Mouse (Mus musculus): ENCODE data around the gene Tmem255a. TPM values are rescaled to one million over a fixed set of nuclear protein-coding genes. Genes with fewer than 3 reads are reported as not detected.

Tmem255a gene
- 0.02 TPM in 1 of 2 replicates, not detected in the other for polyA plus RNA-seq (2012)

DNA sequence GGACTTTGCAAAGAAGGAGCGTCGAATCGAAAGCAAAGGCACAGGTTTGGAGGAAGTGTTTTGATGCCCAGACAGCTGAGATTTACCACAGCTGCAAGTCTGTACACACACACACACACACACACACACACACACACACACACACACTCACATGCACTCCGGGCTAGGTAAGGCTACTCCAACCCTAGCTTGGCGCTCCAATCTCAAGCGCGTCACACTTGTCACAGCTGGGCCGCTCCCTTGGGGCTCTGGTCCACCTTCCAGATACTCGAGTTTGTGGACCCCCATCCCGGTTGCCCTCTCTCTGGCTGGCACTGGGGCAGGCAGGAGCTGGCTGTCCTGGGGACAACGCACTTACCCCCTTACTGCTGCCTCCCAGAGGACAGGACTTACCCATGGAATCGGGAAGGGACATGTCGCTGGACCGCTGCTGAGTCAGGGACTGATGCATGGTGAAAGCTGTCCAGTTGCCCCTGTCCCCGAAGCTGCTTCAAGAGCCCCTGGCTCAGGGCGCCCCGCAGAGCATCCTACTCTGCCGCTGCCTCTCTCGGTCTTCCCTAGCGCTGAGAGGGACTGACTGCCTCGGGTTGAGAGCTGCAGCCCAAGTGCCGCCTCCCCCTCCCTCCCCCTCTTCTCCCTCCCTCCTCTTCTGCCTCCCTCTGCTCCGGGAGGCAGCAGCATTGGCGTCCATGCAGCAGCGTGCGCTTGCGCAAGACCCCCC, at the start of gene Tmem255a:
TSS of gene Tmem255a (minus strand) at position 589 of the 721 bp plus-strand sequence.

DNA sequence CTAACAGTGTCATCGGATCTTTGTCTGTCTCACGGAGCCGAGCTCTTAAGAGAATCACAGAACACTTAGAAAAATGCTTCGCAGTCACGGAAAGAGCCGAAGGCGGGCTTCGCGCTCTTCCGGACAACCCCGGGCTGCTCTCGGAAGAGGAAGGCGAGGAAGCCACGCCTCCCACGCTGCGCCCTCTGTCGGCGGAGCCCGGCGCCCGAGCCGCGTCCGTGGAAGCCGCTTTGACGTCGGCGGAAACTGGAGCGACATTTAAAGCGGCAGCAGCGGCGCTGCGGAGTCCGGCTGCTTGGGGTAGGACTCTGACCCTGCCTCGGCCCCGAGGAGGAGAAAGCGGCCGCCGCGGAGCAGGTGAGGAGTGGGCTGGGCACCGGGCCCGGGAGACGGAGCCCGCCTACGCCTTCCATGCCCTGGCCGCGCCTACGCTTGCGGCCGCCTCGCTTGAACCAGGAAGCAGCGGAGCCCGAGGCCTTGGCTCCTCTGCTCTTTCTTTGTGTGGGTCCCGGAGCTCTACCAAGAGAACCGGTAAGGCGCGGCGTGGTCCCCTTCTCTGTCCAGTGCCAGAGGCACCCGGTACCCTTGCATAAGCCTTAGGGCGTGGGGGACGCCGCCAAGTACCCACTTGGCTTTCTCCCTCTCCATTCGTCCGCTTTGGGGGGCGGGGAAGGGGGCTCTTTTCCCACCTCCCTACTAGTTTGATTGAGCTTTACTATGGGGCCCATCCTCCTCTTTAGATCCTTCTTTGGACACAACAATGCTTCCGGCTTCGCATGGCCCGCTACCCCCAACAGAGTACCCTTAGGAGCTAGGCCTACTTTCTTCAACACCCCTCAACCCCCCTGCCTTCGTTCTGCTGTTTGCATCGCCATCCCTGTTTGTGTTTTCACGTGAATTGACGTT, 62.4 kb downstream of the Tmem255a start, which contains the start of gene Zbtb33:
TSS of gene Zbtb33 (plus strand) at position 242 of the 906 bp plus-strand sequence.

Other genes with a start within 250 kb of the Tmem255a start
- not detected in 2 replicates for gene Btg1-ps1, start 233.6 kb downstream of the Tmem255a start, polyA plus RNA-seq (2012)
- gene Btg1-ps2, start 209.3 kb downstream of the Tmem255a start, polyA plus RNA-seq (2012) = not detected in 2 replicates
- not detected in 2 replicates for gene Rhox10, start 186.0 kb downstream of the Tmem255a start, polyA plus RNA-seq (2012)
- not detected in 2 replicates for gene Rhox11, start 167.3 kb downstream of the Tmem255a start, polyA plus RNA-seq (2012)
- gene Rhox12, start 141.5 kb downstream of the Tmem255a start, polyA plus RNA-seq (2012) = not detected in 2 replicates
- not detected in 2 replicates for gene Rhox13, start 131.2 kb downstream of the Tmem255a start, polyA plus RNA-seq (2012)
- 1.6 and 1.8 TPM in 2 replicates for gene Zbtb33, start 62.6 kb downstream of the Tmem255a start, polyA plus RNA-seq (2012)
- gene Atp1b4, start 63.7 kb upstream of the Tmem255a start, polyA plus RNA-seq (2012) = not detected in 2 replicates
- 12.8 and 19.2 TPM in 2 replicates for gene Lamp2, start 204.0 kb upstream of the Tmem255a start, polyA plus RNA-seq (2012)